Mouse (Mus musculus): ENCODE measurements around the gene Mpeg1. TPM values are rescaled to one million over a fixed set of nuclear protein-coding genes. Genes with fewer than 3 reads are reported as not detected.

The Mpeg1 gene
- polyA plus RNA-seq, 1 experiment from 2014 or later, result 0.84 TPM

DNA sequence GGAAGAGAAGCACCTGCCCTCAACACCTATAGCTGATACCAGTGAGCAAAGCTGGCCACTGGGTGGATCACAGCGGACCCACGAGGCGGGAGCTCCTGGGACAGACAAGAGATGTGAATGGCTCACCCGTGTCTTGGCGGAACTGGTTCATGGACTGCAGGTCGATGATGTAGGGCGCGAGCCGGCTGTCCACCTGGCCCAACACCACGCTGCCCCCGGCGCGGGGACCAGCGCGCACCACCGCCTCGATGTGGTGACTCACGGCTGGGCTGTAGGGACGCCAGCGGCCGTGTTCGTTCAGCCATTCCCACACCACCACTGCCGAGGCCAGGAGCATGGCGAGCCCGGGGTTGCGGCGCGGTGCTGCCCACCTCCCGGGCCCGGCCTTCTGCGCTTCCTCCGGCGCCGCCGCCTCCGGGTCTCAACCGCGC, 40.3 kb downstream of the Mpeg1 start:
- peak overlapping the region; percentile 92 for H3K9ac ChIP-seq (ENCODE audit: low read length)
- ATAC-seq (ENCODE audit: low FRiP score, low TSS enrichment) (peak; percentile 80), DNase-seq (ENCODE audit: low spot score) (peak; percentile 72)
- H3K4me2 ChIP-seq (replicated peaks; ENCODE audit: low read depth), result peak overlapping the region; percentile 95
- H3K27ac ChIP-seq (replicated peaks), result peak overlapping the region; percentile 95
- TF ChIP-seq EP300 (optimal IDR thresholded peaks at IDR 0.05) (no peak), CTCF (IDR thresholded peaks at IDR 0.05; ENCODE audit: low read depth) (peak; percentile 16)
- H3K27me3 ChIP-seq (ENCODE audit: control insufficient read depth, insufficient read depth, low read length), result no peaks in the 10 kb centered on the region
- no peaks in the 10 kb centered on the region for H3K9me3 ChIP-seq (ENCODE audit: control insufficient read depth, low read length)
- H3K4me3 ChIP-seq (ENCODE audit: low read depth, low read length), result peak overlapping the region; percentile 72
- H3K4me1 ChIP-seq (replicated peaks; ENCODE audit: control insufficient read depth, insufficient read depth), result no peaks in the 10 kb centered on the region; the same call in 1 of the 2 replicates
- H3K36me3 ChIP-seq (ENCODE audit: control insufficient read depth, insufficient read depth, low read length), result no peaks in the 10 kb centered on the region
- WGBS, result under 1% methylated on average over 35 of the region's 38 CpGs

GRCm38 (mm10) chr19:12501370-12502347, 41.1 kb downstream of the Mpeg1 start, which contains the start of gene Dtx4:
Dtx4 (minus strand) TSS chr19:12501454.
- under 1% methylated on average over 49 of the region's 80 CpGs for WGBS
- ATAC-seq (ENCODE audit: low FRiP score, low TSS enrichment) (peak; percentile 95), DNase-seq (ENCODE audit: low spot score) (peak; percentile 95)
- peak; percentile 99 for TF ChIP-seq CTCF (IDR thresholded peaks at IDR 0.05; ENCODE audit: low read depth)
- TF ChIP-seq EP300 (optimal IDR thresholded peaks at IDR 0.05), result no peak
- H3K36me3 ChIP-seq (ENCODE audit: control insufficient read depth, insufficient read depth, low read length), result no peaks in the 10 kb centered on the region
- H3K4me1 ChIP-seq (replicated peaks; ENCODE audit: control insufficient read depth, insufficient read depth), result no peaks in the 10 kb centered on the region; the same call in 1 of the 2 replicates
- H3K27ac ChIP-seq (replicated peaks), result peak within 1 kb of the TSS; percentile 95
- H3K4me3 ChIP-seq (ENCODE audit: low read depth, low read length), result peak within 1 kb of the TSS; percentile 72
- peak within 1 kb of the TSS; percentile 92 for H3K9ac ChIP-seq (ENCODE audit: low read length)
- H3K27me3 ChIP-seq (ENCODE audit: control insufficient read depth, insufficient read depth, low read length), result no peaks in the 10 kb centered on the region
- H3K9me3 ChIP-seq (ENCODE audit: control insufficient read depth, low read length), result no peaks in the 10 kb centered on the region
- peak within 1 kb of the TSS; percentile 95 for H3K4me2 ChIP-seq (replicated peaks; ENCODE audit: low read depth)

DNA sequence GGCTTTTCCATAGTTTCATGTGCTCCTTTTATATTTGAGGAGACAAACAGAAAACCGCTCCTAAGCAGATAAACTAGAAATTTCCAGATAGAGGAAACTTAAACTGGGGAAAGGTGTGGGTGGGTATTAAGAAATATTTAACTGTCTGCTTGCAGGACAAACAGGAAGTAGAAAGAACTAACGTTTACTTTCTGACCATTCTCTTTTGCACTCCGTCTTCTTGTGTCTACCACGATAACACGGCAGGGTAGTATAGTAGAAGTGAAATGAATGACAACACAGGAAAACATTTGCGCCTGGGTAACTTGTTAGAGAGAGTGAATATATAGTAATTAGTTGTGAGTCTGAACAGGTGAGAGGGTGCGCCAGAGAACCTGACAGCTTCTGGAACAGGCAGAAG, 42.2 kb downstream of the Mpeg1 start:
- Histone ChIP-seq H3K4me1 (replicated peaks; ENCODE audit: control insufficient read depth, insufficient read depth) (no peaks in the 10 kb centered on the region; the same call in 1 of the 2 replicates), H3K36me3 (ENCODE audit: control insufficient read depth, insufficient read depth, low read length) (no peaks in the 10 kb centered on the region), H3K4me2 (replicated peaks; ENCODE audit: low read depth) (no peak overlapping the region), H3K4me3 (ENCODE audit: low read depth, low read length) (no peak overlapping the region), H3K9ac (ENCODE audit: low read length) (no peak overlapping the region), H3K27ac (replicated peaks) (no peak overlapping the region), H3K27me3 (ENCODE audit: control insufficient read depth, insufficient read depth, low read length) (no peaks in the 10 kb centered on the region), H3K9me3 (ENCODE audit: control insufficient read depth, low read length) (no peaks in the 10 kb centered on the region)
- DNase-seq (ENCODE audit: low spot score), result no peak
- 62% methylated on average over 7 of the region's 7 CpGs for WGBS
- TF ChIP-seq CTCF (IDR thresholded peaks at IDR 0.05; ENCODE audit: low read depth) (no peak), EP300 (optimal IDR thresholded peaks at IDR 0.05) (no peak)
- no peak for ATAC-seq (ENCODE audit: low FRiP score, low TSS enrichment)

DNA sequence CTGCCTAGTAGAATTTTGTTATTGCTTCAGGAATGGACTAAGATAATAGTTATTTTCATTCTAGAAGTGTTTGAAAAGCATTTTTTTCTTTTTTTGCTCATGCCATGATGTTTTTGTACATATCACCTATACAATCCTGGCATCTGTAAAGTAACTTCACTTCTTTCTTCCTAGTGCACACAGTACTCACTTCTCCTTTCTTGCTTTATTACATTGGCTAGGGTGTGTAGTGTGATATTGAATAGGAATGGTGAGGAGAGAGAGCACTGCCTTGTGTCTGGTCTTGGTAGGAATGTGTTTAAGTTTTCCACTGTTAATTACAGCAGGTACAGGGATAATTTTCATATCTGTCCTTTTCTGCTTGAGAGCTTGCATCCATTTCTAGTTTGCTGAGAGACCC, 54.0 kb downstream of the Mpeg1 start:
- Histone ChIP-seq H3K9ac (ENCODE audit: low read length) (no peak overlapping the region), H3K9me3 (ENCODE audit: control insufficient read depth, low read length) (no peaks in the 10 kb centered on the region), H3K36me3 (ENCODE audit: control insufficient read depth, insufficient read depth, low read length) (no peaks in the 10 kb centered on the region), H3K4me1 (replicated peaks; ENCODE audit: control insufficient read depth, insufficient read depth) (no peaks in the 10 kb centered on the region), H3K27me3 (ENCODE audit: control insufficient read depth, insufficient read depth, low read length) (no peaks in the 10 kb centered on the region), H3K4me3 (ENCODE audit: low read depth, low read length) (no peak overlapping the region), H3K27ac (replicated peaks) (no peak overlapping the region), H3K4me2 (replicated peaks; ENCODE audit: low read depth) (no peak overlapping the region)
- no peak for DNase-seq (ENCODE audit: low spot score)
- TF ChIP-seq CTCF (IDR thresholded peaks at IDR 0.05; ENCODE audit: low read depth), result no peak
- TF ChIP-seq EP300 (optimal IDR thresholded peaks at IDR 0.05), result no peak
- ATAC-seq (ENCODE audit: low FRiP score, low TSS enrichment), result no peak

Other genes starting within 250 kb of the Mpeg1 start
- gene Olfr1432, start 228.2 kb upstream of the Mpeg1 start, polyA plus RNA-seq (2015; fragmentation: Nextera tagmentation; extraction: Ambion mirVana), result not detected in 2 replicates
- not detected in 2 replicates for gene Olfr262, start 219.1 kb upstream of the Mpeg1 start, polyA plus RNA-seq (2015; fragmentation: Nextera tagmentation; extraction: Ambion mirVana)
- gene Olfr235, start 199.7 kb upstream of the Mpeg1 start, polyA plus RNA-seq (2015; fragmentation: Nextera tagmentation; extraction: Ambion mirVana), result not detected in 2 replicates
- gene Olfr1434, start 180.9 kb upstream of the Mpeg1 start, polyA plus RNA-seq (2015; fragmentation: Nextera tagmentation; extraction: Ambion mirVana), result not detected in 2 replicates
- gene Olfr1436, start 161.6 kb upstream of the Mpeg1 start, polyA plus RNA-seq (2015; fragmentation: Nextera tagmentation; extraction: Ambion mirVana), result not detected in 2 replicates
- gene Olfr1437, start 135.7 kb upstream of the Mpeg1 start, polyA plus RNA-seq (2015; fragmentation: Nextera tagmentation; extraction: Ambion mirVana), result not detected in 2 replicates
- gene Olfr1438-ps1, start 124.9 kb upstream of the Mpeg1 start, polyA plus RNA-seq (2015; fragmentation: Nextera tagmentation; extraction: Ambion mirVana), result 0.04 TPM in 1 of 2 replicates, not detected in the other
- not detected in 2 replicates for gene Olfr1440, start 73.5 kb upstream of the Mpeg1 start, polyA plus RNA-seq (2015; fragmentation: Nextera tagmentation; extraction: Ambion mirVana)
- gene Olfr1441, start 43.3 kb upstream of the Mpeg1 start, polyA plus RNA-seq (2015; fragmentation: Nextera tagmentation; extraction: Ambion mirVana), result not detected in 2 replicates
- gene Pfpl, start 32.9 kb upstream of the Mpeg1 start, polyA plus RNA-seq (2015; fragmentation: Nextera tagmentation; extraction: Ambion mirVana), result not detected in 2 replicates
- gene Dtx4, start 40.7 kb downstream of the Mpeg1 start, polyA plus RNA-seq (2015; fragmentation: Nextera tagmentation; extraction: Ambion mirVana), result 6.2 and 7.1 TPM in 2 replicates
- gene Fam111a, start 85.0 kb downstream of the Mpeg1 start, polyA plus RNA-seq (2015; fragmentation: Nextera tagmentation; extraction: Ambion mirVana), result 8.2 TPM in 2 replicates
- gene Gm4952, start 139.2 kb downstream of the Mpeg1 start, polyA plus RNA-seq (2015; fragmentation: Nextera tagmentation; extraction: Ambion mirVana), result 1.2 and 1.5 TPM in 2 replicates
- 0.04 TPM in 1 of 2 replicates, not detected in the other for gene Glyat, start 172.5 kb downstream of the Mpeg1 start, polyA plus RNA-seq (2015; fragmentation: Nextera tagmentation; extraction: Ambion mirVana)
- not detected in 2 replicates for gene Olfr1442, start 209.7 kb downstream of the Mpeg1 start, polyA plus RNA-seq (2015; fragmentation: Nextera tagmentation; extraction: Ambion mirVana)
- gene Olfr1443, start 217.3 kb downstream of the Mpeg1 start, polyA plus RNA-seq (2015; fragmentation: Nextera tagmentation; extraction: Ambion mirVana), result not detected in 2 replicates
- gene Keg1, start 235.0 kb downstream of the Mpeg1 start, polyA plus RNA-seq (2015; fragmentation: Nextera tagmentation; extraction: Ambion mirVana), result not detected in 2 replicates